Mouse (Mus musculus) forebrain, embryonic 11.5 days (tissue): Measurements from ENCODE around the gene Cox5b. TPM values are rescaled to one million over a fixed set of nuclear protein-coding genes. Genes with fewer than 3 reads are reported as not detected.
"Not testable (repeated sequence)": the region's sequence is repeated elsewhere in the genome, so short reads cannot be mapped to it uniquely, and the experiment has no call there.

Source experiments
- ATAC-seq: fragments of 200-750 bp; cut with Nextera tagmentation; replicated peaks from 2 replicates; pipeline ENCODE4 v1.8.0; 2017; ENCODE audit warnings: moderate TSS enrichment; ENCODE audit not compliant: low FRiP score
- DNase-seq: peaks from one replicate; pipeline ENCODE4 v3.0.0-alpha.2; 2017; ENCODE audit warnings: low spot score
- H3K27ac ChIP-seq: fragments of 300-500 bp; sonication (generic); 2 replicates; pipeline ENCODE4 v1.5.1; 2014; ENCODE audit warnings: low read depth, low read length
- H3K27me3 ChIP-seq: fragments of 300-500 bp; sonication (generic); 2 replicates; pipeline ENCODE4 v1.6.1; 2014; ENCODE audit warnings: mild to moderate bottlenecking, low read length, mixed read lengths; ENCODE audit not compliant: control insufficient read depth, insufficient read depth
- H3K36me3 ChIP-seq: fragments of 300-500 bp; sonication (generic); 2 replicates; pipeline ENCODE4 v1.6.1; 2014; ENCODE audit warnings: mild to moderate bottlenecking, low read length, moderate library complexity, mixed read lengths; ENCODE audit not compliant: control insufficient read depth, insufficient read depth
- H3K4me1 ChIP-seq: fragments of 300-500 bp; sonication (generic); replicated peaks from 2 replicates; pipeline ENCODE4 v1.6.1; 2014; ENCODE audit warnings: low read length, mixed read lengths; ENCODE audit not compliant: control insufficient read depth, insufficient read depth
- H3K4me2 ChIP-seq: fragments of 300-500 bp; sonication (generic); 2 replicates; pipeline ENCODE4 v1.6.1; 2014; ENCODE audit warnings: low read depth, mild to moderate bottlenecking, low read length, moderate library complexity, mixed read lengths; ENCODE audit not compliant: severe bottlenecking
- H3K4me3 ChIP-seq: fragments of 300-500 bp; sonication (generic); 2 replicates; pipeline ENCODE4 v1.5.1; 2014; ENCODE audit warnings: low read depth, low read length
- H3K9ac ChIP-seq: fragments of 300-500 bp; sonication (generic); 2 replicates; pipeline ENCODE4 v1.6.1; 2014; ENCODE audit warnings: low read length
- H3K9me3 ChIP-seq: fragments of 300-500 bp; sonication (generic); 2 replicates; pipeline ENCODE4 v1.6.1; 2016; ENCODE audit warnings: low read length, mixed read lengths; ENCODE audit not compliant: control insufficient read depth
- WGBS: fragments of 180-500 bp; shearing (Covaris S2); extraction: QIAGEN DNeasy Blood & Tissue Kit; methylation state at CpG from one replicate; pipeline ENCODE4 v1.1.7; 2014; 5-methylcytosine and 5-hydroxymethylcytosine counted together
- polyA plus RNA-seq: library from polyadenylated mRNA; unstranded; fragments of >200 nt; fragmentation: Nextera tagmentation; extraction: Ambion mirVana; gene quantifications from 2 replicates; pipeline ENCODE4 v1.2.1, GENCODE M21; 2014

Gene Cox5b
- polyA plus RNA-seq, 1 experiment from 2014 or later, result 437 TPM

DNA sequence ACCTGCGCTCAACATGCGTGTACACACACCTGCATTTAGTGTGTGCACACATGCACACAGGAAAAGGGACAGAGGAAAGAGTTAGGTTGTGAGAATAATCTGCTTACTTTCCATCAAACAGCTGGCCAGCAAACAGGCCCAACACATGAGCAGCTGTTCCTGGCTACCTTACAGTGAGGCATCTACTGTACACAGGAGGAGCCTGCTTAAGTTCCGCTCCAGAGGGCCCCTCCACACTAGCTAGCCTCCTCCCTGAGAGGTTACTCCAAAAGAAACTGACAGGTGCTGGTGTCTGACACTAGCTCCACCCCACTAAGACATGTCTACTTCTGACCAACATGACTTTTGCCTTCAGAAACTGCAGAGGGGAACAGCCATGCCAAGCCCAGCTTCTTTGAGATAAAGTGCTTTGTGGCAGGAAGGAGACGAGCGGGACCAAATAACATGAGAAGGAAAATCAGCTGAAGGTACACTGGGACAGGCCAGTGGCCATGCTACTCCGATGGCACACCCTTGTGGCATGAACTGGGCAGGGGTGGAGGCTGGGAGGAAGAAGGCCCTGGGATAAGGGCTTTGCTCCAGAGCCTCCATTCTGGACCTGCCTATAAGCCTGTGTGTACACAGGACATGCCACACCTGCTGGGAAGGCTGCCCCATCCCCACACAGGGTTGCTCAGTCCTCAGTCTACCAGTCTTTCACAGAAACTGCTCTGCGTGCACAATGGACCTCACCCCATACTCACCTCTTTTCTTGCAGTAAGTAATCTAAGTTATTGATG lies 32.4 kb upstream of the Cox5b start:
- H3K27me3 ChIP-seq, result no peaks in the 10 kb centered on the region
- H3K36me3 ChIP-seq, result no peaks in the 10 kb centered on the region
- no peak overlapping the region for H3K9ac ChIP-seq
- H3K4me3 ChIP-seq, result no peak overlapping the region
- H3K4me1 ChIP-seq, result no peaks in the 10 kb centered on the region
- no peaks in the 10 kb centered on the region for H3K9me3 ChIP-seq
- DNase-seq, result no peak
- no peak for ATAC-seq
- H3K27ac ChIP-seq, result no peak overlapping the region
- WGBS, result 86% methylated on average over 7 of the region's 7 CpGs
- no peak overlapping the region for H3K4me2 ChIP-seq

DNA sequence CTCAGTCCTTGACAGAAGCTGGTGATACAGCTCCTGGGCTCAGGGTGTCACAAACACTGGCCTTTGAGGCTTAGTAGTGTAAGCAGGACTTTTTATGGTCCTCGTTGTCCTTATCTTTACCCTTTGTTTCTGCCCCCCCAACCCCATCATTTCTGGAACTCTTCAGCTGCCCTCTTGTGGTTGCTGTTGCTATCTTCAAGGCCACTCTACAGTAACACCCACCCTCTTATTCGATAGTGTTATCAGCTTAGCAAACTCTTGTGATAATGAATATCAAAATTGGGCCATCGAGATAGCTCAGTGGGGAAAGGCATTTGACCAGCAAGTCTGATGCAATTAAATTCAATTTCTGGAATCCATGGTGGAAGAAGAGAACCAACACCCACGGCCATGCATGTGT lies 26.8 kb upstream of the Cox5b start:
- H3K4me3 ChIP-seq, result no peak overlapping the region
- no peaks in the 10 kb centered on the region for H3K4me1 ChIP-seq
- 82% methylated on average over 4 of the region's 4 CpGs for WGBS
- ATAC-seq (no peak), DNase-seq (no peak)
- H3K9ac ChIP-seq, result no peak overlapping the region
- H3K27ac ChIP-seq, result no peak overlapping the region
- no peaks in the 10 kb centered on the region for H3K36me3 ChIP-seq
- no peak overlapping the region for H3K4me2 ChIP-seq
- H3K27me3 ChIP-seq, result no peaks in the 10 kb centered on the region
- no peaks in the 10 kb centered on the region for H3K9me3 ChIP-seq

DNA sequence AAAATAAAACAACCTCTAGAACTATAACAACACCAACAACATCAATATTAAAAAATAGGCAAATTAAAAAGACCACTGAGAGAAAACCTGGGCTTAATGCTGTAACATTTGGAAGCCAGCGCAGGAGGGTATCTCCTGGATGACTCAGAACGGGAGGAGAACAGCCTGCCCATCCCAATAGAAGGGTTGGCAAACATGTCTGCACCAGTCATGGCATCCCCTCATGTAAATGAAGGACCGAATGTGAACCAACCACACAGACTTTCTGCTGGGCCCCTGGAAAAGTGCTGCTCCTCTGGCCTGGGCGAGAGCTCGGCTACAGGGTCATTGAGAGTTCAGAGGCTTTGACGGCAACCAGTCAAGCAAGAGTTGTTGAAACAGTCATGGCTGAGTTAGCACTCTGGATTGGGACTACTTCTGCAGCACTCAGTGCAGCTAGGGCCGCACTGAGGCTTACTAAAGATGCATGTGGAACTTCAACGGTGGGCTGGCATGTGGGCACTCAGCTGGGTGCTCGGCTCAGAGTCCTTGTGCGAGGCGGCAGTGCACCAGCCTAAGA lies 26.0 kb upstream of the Cox5b start:
- no peak for DNase-seq
- Histone ChIP-seq H3K9ac (no peak overlapping the region), H3K27me3 (no peaks in the 10 kb centered on the region), H3K9me3 (no peaks in the 10 kb centered on the region), H3K36me3 (no peaks in the 10 kb centered on the region), H3K4me2 (no peak overlapping the region), H3K27ac (no peak overlapping the region), H3K4me1 (no peaks in the 10 kb centered on the region), H3K4me3 (no peak overlapping the region)
- WGBS, result 76% methylated on average over 11 of the region's 11 CpGs
- no peak for ATAC-seq

DNA sequence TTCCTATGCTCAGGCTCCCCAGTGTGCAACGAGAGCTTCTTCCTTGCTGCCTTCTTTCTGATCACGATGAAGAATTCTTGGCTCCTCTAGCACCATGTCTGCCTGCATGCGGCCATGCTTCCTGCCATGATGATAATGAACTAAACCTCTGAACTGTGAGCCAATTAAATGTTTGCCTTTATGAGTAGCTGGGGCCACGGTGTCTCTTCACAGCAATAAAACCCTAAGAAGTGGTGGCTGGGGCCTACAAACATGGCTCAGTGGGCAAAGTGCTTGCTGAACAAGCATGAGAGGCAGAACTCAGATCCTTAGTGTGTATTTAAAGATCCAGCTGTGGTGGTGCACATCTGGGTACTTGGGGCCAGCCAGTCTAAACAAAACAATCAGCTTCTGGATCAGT lies 25.3 kb upstream of the Cox5b start:
- DNase-seq (no peak), ATAC-seq (no peak)
- H3K4me1 ChIP-seq, result no peaks in the 10 kb centered on the region
- H3K4me2 ChIP-seq, result no peak overlapping the region
- no peak overlapping the region for H3K27ac ChIP-seq
- 81% methylated on average over 4 of the region's 4 CpGs for WGBS
- H3K9ac ChIP-seq, result no peak overlapping the region
- no peaks in the 10 kb centered on the region for H3K9me3 ChIP-seq
- H3K36me3 ChIP-seq, result no peaks in the 10 kb centered on the region
- no peaks in the 10 kb centered on the region for H3K27me3 ChIP-seq
- H3K4me3 ChIP-seq, result no peak overlapping the region

- H3K9me3 ChIP-seq, H3K4me1 ChIP-seq, H3K36me3 ChIP-seq, DNase-seq, H3K27ac ChIP-seq, H3K4me3 ChIP-seq, H3K4me2 ChIP-seq, ATAC-seq, H3K27me3 ChIP-seq, H3K9ac ChIP-seq: not testable (repeated sequence)
- WGBS, result 94% methylated on average over 4 of the region's 4 CpGs
Observed at GRCm38 (mm10) chr1:36668007-36668406, 23.2 kb upstream of the Cox5b start.

DNA sequence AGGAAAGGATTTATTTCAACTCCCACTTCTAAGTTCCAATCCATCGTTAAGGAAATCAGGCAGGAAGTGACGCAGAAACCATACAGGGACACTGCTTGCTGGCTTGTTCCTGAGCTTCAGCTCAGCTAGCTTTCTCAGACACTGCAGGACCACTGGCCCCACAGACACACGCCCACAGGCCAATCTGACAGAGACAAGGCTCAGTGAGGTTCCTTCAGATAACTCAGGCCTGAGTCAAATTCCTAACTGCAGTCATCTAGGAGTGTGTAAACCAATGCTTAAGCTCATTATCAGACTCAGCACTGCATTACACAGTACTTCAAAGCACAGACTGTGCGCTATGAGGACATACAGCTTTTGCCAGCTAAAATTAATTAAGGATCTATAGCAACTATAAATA lies 21.0 kb upstream of the Cox5b start:
- Histone ChIP-seq H3K36me3 (no peaks in the 10 kb centered on the region), H3K4me1 (no peaks in the 10 kb centered on the region), H3K4me2 (no peak overlapping the region), H3K4me3 (no peak overlapping the region), H3K27ac (no peak overlapping the region), H3K27me3 (no peaks in the 10 kb centered on the region), H3K9me3 (no peaks in the 10 kb centered on the region), H3K9ac (no peak overlapping the region)
- 83% methylated on average over 4 of the region's 4 CpGs for WGBS
- ATAC-seq (no peak), DNase-seq (no peak)

DNA sequence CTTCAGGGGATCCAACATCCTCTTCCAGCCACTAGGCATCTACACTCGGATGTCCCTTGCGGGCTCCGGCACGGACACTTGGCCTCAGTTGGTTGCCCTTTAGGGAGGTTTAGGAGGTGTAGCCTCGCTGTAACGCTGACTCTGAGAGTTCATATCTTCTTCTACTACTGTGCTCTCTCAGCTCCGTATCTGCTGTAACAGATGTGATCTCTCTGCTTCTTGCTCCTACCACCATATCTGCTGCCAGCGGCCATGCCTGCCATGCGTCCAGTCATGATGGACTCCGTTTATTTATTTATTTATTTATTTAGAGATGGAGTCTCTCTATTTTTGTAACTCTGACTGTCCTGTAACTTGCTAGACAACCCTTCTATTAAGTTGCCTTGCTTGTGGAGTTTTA lies 20.0 kb upstream of the Cox5b start:
- H3K9ac ChIP-seq, result no peak overlapping the region
- no peak overlapping the region for H3K4me2 ChIP-seq
- no peak overlapping the region for H3K4me3 ChIP-seq
- H3K9me3 ChIP-seq, result no peaks in the 10 kb centered on the region
- 93% methylated on average over 10 of the region's 10 CpGs for WGBS
- no peak overlapping the region for H3K27ac ChIP-seq
- no peak for ATAC-seq
- DNase-seq, result no peak
- no peaks in the 10 kb centered on the region for H3K4me1 ChIP-seq
- no peaks in the 10 kb centered on the region for H3K27me3 ChIP-seq
- H3K36me3 ChIP-seq, result no peaks in the 10 kb centered on the region

GRCm38 (mm10) chr1:36672648-36673350 lies 18.4 kb upstream of the Cox5b start:
- Histone ChIP-seq H3K4me3 (no peak overlapping the region), H3K4me1 (no peaks in the 10 kb centered on the region), H3K9ac (no peak overlapping the region), H3K27ac (no peak overlapping the region), H3K36me3 (no peaks in the 10 kb centered on the region), H3K9me3 (no peaks in the 10 kb centered on the region), H3K4me2 (no peak overlapping the region), H3K27me3 (no peaks in the 10 kb centered on the region)
- DNase-seq, result no peak
- ATAC-seq, result no peak
- 59% methylated on average over 16 of the region's 16 CpGs for WGBS
